Comparison of ENCODE assay signal across 19 mouse cellular contexts in genomic region chr2:109230443-109230842, GRCm38 (mm10). TPM values are rescaled to one million over a fixed set of nuclear protein-coding genes. Genes with fewer than 3 reads are reported as not detected.
A peak's percentile ranks its signal among the peaks of the same experiment; 100 is the strongest.
DNase-seq lines count a peak whose midpoint lies in the region; ATAC-seq and TF ChIP-seq lines count a peak whose summit lies in the region.
"Had no signal": no experiment of that assay in that cellular context is flagged by ENCODE, and none has a peak within 500 bp of the region (broad histone marks: within the 10 kb centered on the region; RNA-seq: fewer than 3 reads in every experiment).

No protein-coding gene starts in this region.

- H3K4me2 ChIP-seq in forebrain, embryonic 11.5 days (ENCODE audit: low read depth, low read length, severe bottlenecking), result no peak overlapping the region
- H3K4me2 ChIP-seq in forebrain, postnatal 0 days (ENCODE audit: low read depth), result no peak overlapping the region

- no peak for DNase-seq in forebrain, embryonic 11.5 days (ENCODE audit: low spot score)
- no peak for DNase-seq in forebrain, postnatal 0 days
- DNase-seq in heart, adult 11 months, result peak; percentile 62
- no peak for DNase-seq in heart, adult 8-10 months (ENCODE audit: low spot score)
- DNase-seq: adrenal gland, adult 2 months; adrenal gland, adult 8-10 months; adrenal gland, postnatal 10 days; adrenal gland, postnatal 14 days; adrenal gland, postnatal 25 days; adrenal gland, postnatal 36 days; B cell, adult 2 months; cerebellum, adult 11 months; cerebellum, adult 11-12 months; cerebellum, adult 18-20 months had no signal

- H3K36me3 ChIP-seq in forebrain, embryonic 11.5 days (ENCODE audit: control insufficient read depth, insufficient read depth, low read length), result no peaks in the 10 kb centered on the region
- H3K36me3 ChIP-seq in forebrain, postnatal 0 days (ENCODE audit: insufficient read depth), result no peaks in the 10 kb centered on the region
- H3K36me3 ChIP-seq: G1E had no signal

- H3K4me1 ChIP-seq in forebrain, embryonic 11.5 days (replicated peaks; ENCODE audit: control insufficient read depth, insufficient read depth, low read length), result no peaks in the 10 kb centered on the region
- no peaks in the 10 kb centered on the region for H3K4me1 ChIP-seq in forebrain, postnatal 0 days (ENCODE audit: insufficient read depth)

- no peak overlapping the region for H3K27ac ChIP-seq in forebrain, embryonic 11.5 days (ENCODE audit: low read depth, low read length)
- no peak overlapping the region for H3K27ac ChIP-seq in forebrain, postnatal 0 days (ENCODE audit: low read depth, low read length)

- H3K27me3 ChIP-seq in forebrain, embryonic 11.5 days (ENCODE audit: control insufficient read depth, insufficient read depth, low read length), result no peaks in the 10 kb centered on the region
- H3K27me3 ChIP-seq in forebrain, postnatal 0 days (ENCODE audit: insufficient read depth, low read length), result no peaks in the 10 kb centered on the region
- H3K27me3 ChIP-seq: CH12.LX, Patski had no signal

- peak; percentile 58; the same call in 1 of the 2 replicates for ATAC-seq in forebrain, embryonic 11.5 days (replicated peaks; ENCODE audit: low FRiP score)
- ATAC-seq in forebrain, postnatal 0 days, result no peak
- ATAC-seq: activated CD4-positive, CD25-positive, alpha-beta regulatory T cell, adult 4 months; CD4-positive, CD25-positive, alpha-beta regulatory T cell, adult 4 months; Patski had no signal

- TF ChIP-seq CTCF in forebrain, postnatal 0 days (IDR thresholded peaks at IDR 0.05; ENCODE audit: low read depth), result no peak

- H3K9me3 ChIP-seq in forebrain, embryonic 11.5 days (ENCODE audit: control insufficient read depth, low read length), result no peaks in the 10 kb centered on the region
- H3K9me3 ChIP-seq in forebrain, postnatal 0 days (ENCODE audit: low read length), result no peaks in the 10 kb centered on the region
- H3K9me3 ChIP-seq: G1E had no signal

- no peak overlapping the region for H3K9ac ChIP-seq in forebrain, embryonic 11.5 days (ENCODE audit: low read length)
- no peak overlapping the region for H3K9ac ChIP-seq in forebrain, postnatal 0 days

- H3K4me3 ChIP-seq in forebrain, embryonic 11.5 days (ENCODE audit: low read depth, low read length), result no peak overlapping the region
- H3K4me3 ChIP-seq in forebrain, postnatal 0 days (ENCODE audit: low read depth, low read length), result no peak overlapping the region

RNA-seq across cellular contexts. Expression of gene Kif18a, which starts 50.1 kb away (rescaled TPM):
- 43.7 and 46.7 TPM in 2 replicates for polyA plus RNA-seq in forebrain, embryonic 11.5 days (2014; fragmentation: Nextera tagmentation; extraction: Ambion mirVana)
- total RNA-seq in forebrain, postnatal 0 days (2014; rRNA removed), result 4.6 and 4.8 TPM in 2 replicates
- 2.6 and 3.0 TPM in 2 replicates for polyA plus RNA-seq in forebrain, postnatal 0 days (2015; fragmentation: Nextera tagmentation; extraction: Ambion mirVana)
- total RNA-seq in heart, adult 8-10 months (2022), result under 1 TPM; 0.52 to 0.78 (median 0.66) TPM
- polyA plus RNA-seq: adrenal gland, adult 2 months had no signal

RNA-seq across cellular contexts. Expression of gene Mettl15, which starts 50.1 kb away (rescaled TPM):
- polyA plus RNA-seq in forebrain, embryonic 11.5 days (2014; fragmentation: Nextera tagmentation; extraction: Ambion mirVana), result 9.6 and 11.0 TPM in 2 replicates
- 6.4 and 11.1 TPM in 2 replicates for total RNA-seq in forebrain, postnatal 0 days (2014; rRNA removed)
- 7.1 and 7.4 TPM in 2 replicates for polyA plus RNA-seq in forebrain, postnatal 0 days (2015; fragmentation: Nextera tagmentation; extraction: Ambion mirVana)
- total RNA-seq in heart, adult 8-10 months (2022), result 10 to 100 TPM; 11.8 to 14.4 (median 12.1) TPM
